ENCODE assay signal across 18 mouse cellular contexts in genomic region chrX:103653021-103653420, GRCm38 (mm10). TPM values are rescaled to one million over a fixed set of nuclear protein-coding genes. Genes with fewer than 3 reads are reported as not detected.
DNase-seq lines count a peak whose midpoint lies in the region; ATAC-seq and TF ChIP-seq lines count a peak whose summit lies in the region.
"Had no signal": no experiment of that assay in that cellular context is flagged by ENCODE, and none has a peak within 500 bp of the region (broad histone marks: within the 10 kb centered on the region; RNA-seq: fewer than 3 reads in every experiment).

No protein-coding gene starts in this region.

- WGBS in limb, embryonic 14.5 days: 30% methylated on average over 2 of the region's 2 CpGs
- 44% methylated on average over 2 of the region's 2 CpGs for WGBS in limb, embryonic 10.5 days
- 36% methylated on average over 2 of the region's 2 CpGs for WGBS in midbrain, postnatal 0 days

- H3K4me2 ChIP-seq in limb, embryonic 14.5 days (replicated peaks; ENCODE audit: low read depth, low read length, severe bottlenecking): no peak overlapping the region
- no peak overlapping the region for H3K4me2 ChIP-seq in midbrain, postnatal 0 days (ENCODE audit: low read depth, low read length, poor library complexity, severe bottlenecking)
- H3K4me2 ChIP-seq: liver, embryonic 15.5 days; midbrain, embryonic 15.5 days; neural tube, embryonic 15.5 days had no signal

- no peak overlapping the region for H3K27ac ChIP-seq in limb, embryonic 14.5 days (replicated peaks; ENCODE audit: low read depth, low read length)
- H3K27ac ChIP-seq in limb, embryonic 10.5 days: no peak overlapping the region
- no peak overlapping the region for H3K27ac ChIP-seq in midbrain, postnatal 0 days (ENCODE audit: low read depth, low read length)
- H3K27ac ChIP-seq: left cerebral cortex, adult 2 months; liver, embryonic 15.5 days; midbrain, embryonic 15.5 days; neural tube, embryonic 15.5 days had no signal

- no peaks in the 10 kb centered on the region for H3K27me3 ChIP-seq in limb, embryonic 14.5 days (ENCODE audit: control insufficient read depth, insufficient read depth, low read length)
- H3K27me3 ChIP-seq in limb, embryonic 10.5 days (ENCODE audit: low read depth, poor library complexity, severe bottlenecking): peaks cover 75% of the 10 kb centered on the region
- no peaks in the 10 kb centered on the region; the same call in 1 of the 2 replicates for H3K27me3 ChIP-seq in midbrain, postnatal 0 days (ENCODE audit: insufficient read depth, low read length)

- H3K9me3 ChIP-seq in limb, embryonic 14.5 days (ENCODE audit: control insufficient read depth, low read length): no peaks in the 10 kb centered on the region
- no peaks in the 10 kb centered on the region for H3K9me3 ChIP-seq in limb, embryonic 10.5 days (replicated peaks)
- H3K9me3 ChIP-seq in midbrain, postnatal 0 days (ENCODE audit: low read length): no peaks in the 10 kb centered on the region
- H3K9me3 ChIP-seq: liver, embryonic 15.5 days; midbrain, embryonic 15.5 days; neural tube, embryonic 15.5 days had no signal

- DNase-seq in limb, embryonic 14.5 days (ENCODE audit: low spot score): peak; percentile 6
- DNase-seq in limb, embryonic 10.5 days (ENCODE audit: low spot score): no peak
- peak; percentile 33 for DNase-seq in adipocyte (ENCODE audit: low spot score)
- DNase-seq in kidney, adult 11 months: peak; percentile 95
- peak; percentile 63 to 82 for DNase-seq in kidney, postnatal 4 days
- no peak for DNase-seq in midbrain, postnatal 0 days (ENCODE audit: low spot score)
- DNase-seq in right cerebral cortex, postnatal 10 days (ENCODE audit: low spot score in 2 of 2): no peak
- DNase-seq in cerebellum, postnatal 14 days: no peak
- DNase-seq: cerebellum, adult 9-10 months; gastrocnemius, postnatal 14 days; right cerebral cortex, postnatal 25 days had no signal

- no peaks in the 10 kb centered on the region for H3K4me1 ChIP-seq in limb, embryonic 14.5 days (ENCODE audit: control insufficient read depth, insufficient read depth, low read length)
- no peaks in the 10 kb centered on the region for H3K4me1 ChIP-seq in limb, embryonic 10.5 days
- H3K4me1 ChIP-seq in midbrain, postnatal 0 days (ENCODE audit: insufficient read depth, low read length): no peaks in the 10 kb centered on the region
- H3K4me1 ChIP-seq: liver, embryonic 15.5 days; midbrain, embryonic 15.5 days; neural tube, embryonic 15.5 days had no signal

- no peaks in the 10 kb centered on the region for H3K36me3 ChIP-seq in limb, embryonic 14.5 days (ENCODE audit: control insufficient read depth, insufficient read depth, low read length)
- H3K36me3 ChIP-seq in limb, embryonic 10.5 days: no peaks in the 10 kb centered on the region
- H3K36me3 ChIP-seq in midbrain, postnatal 0 days (ENCODE audit: insufficient read depth, low read length): no peaks in the 10 kb centered on the region
- H3K36me3 ChIP-seq: liver, embryonic 15.5 days; midbrain, embryonic 15.5 days; neural tube, embryonic 15.5 days had no signal

- no peak for TF ChIP-seq CTCF in midbrain, postnatal 0 days (IDR thresholded peaks at IDR 0.05)

- TF ChIP-seq POLR2A in limb, embryonic 14.5 days (IDR thresholded peaks at IDR 0.05; ENCODE audit: borderline replicate concordance, extremely low read depth, insufficient read depth, insufficient read length): no peak

- H3K9ac ChIP-seq in limb, embryonic 14.5 days (ENCODE audit: low read depth, low read length, severe bottlenecking): no peak overlapping the region
- H3K9ac ChIP-seq in midbrain, postnatal 0 days (replicated peaks; ENCODE audit: low read length, poor library complexity, severe bottlenecking): no peak overlapping the region
- H3K9ac ChIP-seq: liver, embryonic 15.5 days; midbrain, embryonic 15.5 days; neural tube, embryonic 15.5 days had no signal

- ATAC-seq in limb, embryonic 14.5 days (ENCODE audit: low FRiP score, low read depth): no peak
- ATAC-seq in midbrain, postnatal 0 days (ENCODE audit: low FRiP score): no peak
- ATAC-seq: midbrain, embryonic 15.5 days had no signal

- H3K4me3 ChIP-seq in limb, embryonic 14.5 days (replicated peaks; ENCODE audit: low read length): no peak overlapping the region
- H3K4me3 ChIP-seq in limb, embryonic 10.5 days: no peak overlapping the region
- H3K4me3 ChIP-seq in midbrain, postnatal 0 days (ENCODE audit: low read depth, low read length): no peak overlapping the region
- H3K4me3 ChIP-seq: left cerebral cortex, adult 2 months; liver, embryonic 15.5 days; midbrain, embryonic 15.5 days; neural tube, embryonic 15.5 days had no signal

RNA-seq across cellular contexts. Expression of gene Zcchc13, which starts 22.6 kb away (rescaled TPM):
- not detected in 2 replicates for polyA plus RNA-seq in limb, embryonic 14.5 days (2012; rRNA removed)
- polyA plus RNA-seq in limb, embryonic 14.5 days (2014; fragmentation: Nextera tagmentation; extraction: Ambion mirVana): not detected in 2 replicates
- not detected in 2 replicates for polyA plus RNA-seq in limb, embryonic 10.5 days (2016; fragmentation: Nextera tagmentation; extraction: Ambion mirVana)
- not detected in 2 replicates for total RNA-seq in midbrain, postnatal 0 days (2014; rRNA removed)
- polyA plus RNA-seq in midbrain, postnatal 0 days (2015; fragmentation: Nextera tagmentation; extraction: Ambion mirVana): not detected in 2 replicates
- total RNA-seq: gastrocnemius, postnatal 14 days; left cerebral cortex, adult 2 months had no signal
- polyA plus RNA-seq: C2C12; heart, postnatal 0 days; liver, embryonic 15.5 days; midbrain, embryonic 15.5 days; neural tube, embryonic 15.5 days; stomach, embryonic 16.5 days had no signal

Comparison
In these comparisons a context has a peak if more than half of its experiments do, and no peak if none do; other contexts are left out.
1. DNase-seq: peak in limb, embryonic 14.5 days (single experiment), adipocyte (single experiment), kidney, adult 11 months (single experiment) and kidney, postnatal 4 days (2 of 2); none in limb, embryonic 10.5 days (single experiment), midbrain, postnatal 0 days (single experiment), right cerebral cortex, postnatal 10 days (0 of 2) and cerebellum, postnatal 14 days (0 of 2).